Mouse (Mus musculus) MEL (cell line): Measurements from ENCODE around the gene Styx.

Source experiments
- MAX ChIP-seq: IDR thresholded peaks from 2 replicates; pipeline ENCODE4 v1.6.1; 2011; ENCODE audit warnings: low read length, improper control_type of control experiment
- MXI1 ChIP-seq: IDR thresholded peaks from 2 replicates; pipeline ENCODE4 v1.6.1; 2011; ENCODE audit warnings: mild to moderate bottlenecking, low read depth, low read length, improper control_type of control experiment
- POLR2A ChIP-seq, 2 experiments: IDR thresholded peaks; 2 replicates each; pipeline ENCODE4 v1.6.1; 2011 to 2012; ENCODE audit warnings: low read length in 2 of 2, mild to moderate bottlenecking in 2 of 2, control low read depth in 1 of 2, improper control_type of control experiment in 1 of 2, low read depth in 1 of 2, moderate library complexity in 1 of 2; ENCODE audit not compliant: control insufficient read depth in 1 of 2, insufficient read depth in 1 of 2, poor library complexity in 1 of 2
- ZKSCAN1 ChIP-seq: IDR thresholded peaks from 2 replicates; pipeline ENCODE4 v1.6.1; 2012; ENCODE audit warnings: low read depth, mild to moderate bottlenecking, inconsistent platforms, low read length, improper control_type of control experiment, moderate library complexity

DNA sequence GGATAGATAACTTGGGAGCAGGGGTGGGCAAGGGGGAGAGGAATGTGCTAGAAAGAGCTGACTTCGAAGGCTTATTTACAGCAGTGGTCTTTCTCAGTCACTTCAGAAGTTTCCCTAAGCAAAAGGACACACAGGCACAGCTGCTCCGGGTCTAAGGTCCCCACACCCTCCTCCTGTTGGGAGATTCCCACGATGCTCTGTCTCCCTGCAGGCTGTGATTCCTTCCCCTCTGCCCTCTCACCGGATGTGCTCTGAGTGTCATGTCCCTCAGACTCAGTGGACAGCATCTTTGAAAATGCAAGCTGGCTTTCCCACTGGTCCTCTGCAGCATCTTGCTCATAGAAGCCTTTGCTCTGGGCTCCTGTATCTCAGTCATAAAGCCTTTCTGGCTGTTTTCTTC, 101.3 kb downstream of the Styx start:
- TF ChIP-seq MAX (no peak), MXI1 (no peak), ZKSCAN1 (no peak), POLR2A (IDR thresholded peaks at IDR 0.05; ENCODE audit: control insufficient read depth in 1 of 2, insufficient read depth in 1 of 2, low read depth in 1 of 2, low read length in 2 of 2, poor library complexity in 1 of 2) (no peak)
